Mouse (Mus musculus) spleen, adult 18-20 months (tissue): ENCODE measurements around the gene Cpsf4.
"Not testable (repeated sequence)": the region's sequence is repeated elsewhere in the genome, so short reads cannot be mapped to it uniquely, and the experiment has no call there.

Experiments used
- DNase-seq, 2 experiments: peaks; one replicate each; pipeline ENCODE4 v3.0.0; 2022; ENCODE audit warnings: mixed read lengths in 2 of 2

The Cpsf4 gene

DNA sequence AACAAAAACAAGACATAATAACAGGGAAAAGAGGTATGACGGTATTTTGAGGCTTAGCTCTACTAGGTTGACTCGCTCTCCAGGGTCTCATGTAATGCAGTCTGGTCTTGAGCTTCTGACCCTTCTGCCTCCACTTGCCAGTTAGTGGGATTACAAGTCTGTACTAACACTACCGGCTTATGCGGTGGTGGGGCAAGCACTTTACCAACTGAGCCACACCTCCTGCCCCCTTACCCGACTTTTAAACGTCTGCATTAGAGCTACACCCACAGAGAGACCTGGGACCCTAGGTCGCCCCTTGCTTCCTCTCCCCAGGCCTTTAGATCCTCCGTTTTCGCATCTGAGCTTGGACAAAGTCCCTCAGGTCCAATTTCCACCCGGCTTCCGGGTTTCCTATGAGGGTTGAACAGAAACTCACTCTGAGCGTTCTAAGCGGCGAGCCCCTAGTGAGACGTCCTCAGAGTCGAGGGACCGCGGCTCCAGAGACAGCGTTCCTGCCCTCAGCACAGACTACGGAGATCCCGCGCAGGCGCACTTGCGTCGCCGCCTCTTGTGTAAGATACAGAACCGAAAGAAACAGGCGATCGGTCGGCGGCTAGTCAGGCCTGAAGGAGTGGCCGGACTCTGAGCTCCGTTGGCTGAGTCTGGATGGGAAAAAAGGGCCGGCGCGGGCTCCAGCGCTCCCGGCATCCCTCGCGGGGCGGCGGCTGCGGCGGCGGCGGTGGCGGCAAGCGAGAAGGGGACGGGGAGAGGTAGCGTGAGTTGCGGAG, at the start of gene Cpsf4, which contains the start of gene Ptcd1:
Cpsf4 (plus strand) TSS at position 678 of the 770 bp plus-strand sequence.
Ptcd1 (minus strand) TSS at position 573 of the 770 bp plus-strand sequence.
- peak; percentile 95 to 98 for DNase-seq

DNA sequence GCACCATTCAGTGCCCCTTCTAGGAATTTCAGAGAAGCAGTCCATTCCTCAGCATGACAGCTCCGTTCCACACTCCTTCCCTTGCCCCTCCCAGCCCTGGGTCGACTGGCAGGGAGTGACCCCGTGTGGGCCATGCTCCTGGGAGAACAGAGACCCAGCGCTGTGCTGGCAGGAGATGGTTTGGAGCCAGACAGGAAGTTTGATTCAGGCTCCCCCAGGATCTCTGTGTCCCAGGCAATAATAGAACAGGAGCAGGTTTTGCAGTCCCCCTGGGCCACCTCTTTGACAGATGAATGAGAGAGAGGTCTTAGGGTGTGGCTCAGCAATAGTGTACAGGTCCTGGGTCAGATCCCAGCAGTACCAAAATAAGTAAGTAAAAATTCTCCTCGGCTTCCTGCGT, 49.0 kb upstream of the Cpsf4 start:
- no peak for DNase-seq

DNA sequence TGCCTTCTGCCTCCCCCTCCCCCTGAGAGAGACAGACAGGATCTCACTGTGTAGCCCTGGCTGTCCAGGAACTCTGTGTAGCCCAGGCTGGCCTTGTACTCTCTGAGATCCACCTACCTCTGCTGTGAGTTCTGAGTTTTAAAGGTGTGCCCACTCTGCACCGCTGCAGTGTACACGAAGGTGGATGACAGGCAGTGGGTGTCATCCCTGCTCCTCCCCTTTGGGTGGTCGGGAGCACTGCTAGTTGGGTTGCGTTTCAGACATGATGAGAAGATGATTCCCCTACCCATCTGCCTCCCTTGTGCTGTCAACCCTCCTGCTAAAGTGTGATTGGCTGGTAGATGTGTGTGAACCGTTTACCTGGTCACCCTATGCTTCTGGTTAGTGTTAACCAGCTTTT, 48.6 kb upstream of the Cpsf4 start:
- no peak for DNase-seq

DNA sequence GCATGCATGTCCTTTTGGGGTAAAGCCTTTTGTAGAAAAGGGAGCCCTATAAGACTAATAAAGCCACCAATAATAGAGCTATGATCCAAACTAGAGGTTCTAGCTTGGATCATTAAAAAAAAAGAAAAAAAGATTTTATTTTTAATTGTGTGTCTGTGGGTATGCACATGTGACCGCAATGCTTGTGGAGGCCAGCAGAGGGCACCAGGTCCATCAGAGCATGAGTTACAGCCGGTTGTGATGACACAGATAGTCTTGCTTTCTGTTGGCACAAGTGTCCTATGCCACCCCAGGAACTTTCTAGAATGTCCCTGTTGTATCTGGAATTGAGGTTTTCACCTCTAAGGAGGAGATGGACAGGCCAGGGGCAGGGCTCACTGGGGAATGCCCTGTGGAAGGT, 47.6 kb upstream of the Cpsf4 start:
- no peak for DNase-seq

- no peak for DNase-seq
Measured at GRCm38 (mm10) chr5:145120921-145121320, 46.1 kb upstream of the Cpsf4 start.

GRCm38 (mm10) chr5:145123396-145123795, 43.6 kb upstream of the Cpsf4 start:
- DNase-seq: no peak

- DNase-seq: no peak
Measured at GRCm38 (mm10) chr5:145126580-145126979, 40.4 kb upstream of the Cpsf4 start.

DNA sequence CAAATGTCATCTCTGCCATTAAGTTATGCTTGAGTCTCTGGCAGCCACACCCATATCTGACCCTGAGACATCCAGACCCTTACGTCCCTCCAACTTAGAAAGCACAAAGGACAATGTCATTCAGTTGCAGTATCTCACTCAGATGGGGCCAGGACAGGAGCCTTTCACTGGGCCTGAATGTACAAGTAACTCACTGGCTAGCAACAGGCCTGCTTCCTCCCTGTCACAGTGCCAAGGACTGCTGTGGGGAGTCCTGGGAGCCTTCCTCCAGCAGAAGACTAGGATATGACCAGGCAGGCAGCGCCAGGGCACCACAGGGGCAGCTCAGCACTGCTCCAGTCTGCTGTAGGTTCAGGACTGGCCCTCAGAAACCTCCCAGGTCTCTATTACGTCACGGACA, 37.9 kb upstream of the Cpsf4 start:
- no peak for DNase-seq

DNA sequence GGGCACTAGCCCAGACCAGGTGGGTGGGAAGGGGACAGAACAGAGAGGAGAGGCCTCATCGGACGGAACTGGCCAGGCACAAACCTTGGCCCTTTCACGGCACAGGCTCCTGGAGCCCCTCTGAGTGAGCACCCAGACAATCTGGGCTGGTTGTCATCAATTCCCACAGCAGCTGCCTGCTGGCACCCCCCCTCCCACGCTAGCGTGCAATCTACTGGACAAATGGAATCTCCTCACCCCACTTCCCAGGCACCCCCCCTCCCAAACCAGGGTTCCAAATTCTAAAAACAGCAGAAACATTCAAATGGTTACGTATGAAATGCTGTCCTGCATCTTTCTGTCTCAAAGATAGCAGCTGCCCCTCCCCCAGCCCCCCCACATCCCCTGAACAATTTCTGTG, 37.2 kb upstream of the Cpsf4 start:
- DNase-seq: not testable (repeated sequence)

DNA sequence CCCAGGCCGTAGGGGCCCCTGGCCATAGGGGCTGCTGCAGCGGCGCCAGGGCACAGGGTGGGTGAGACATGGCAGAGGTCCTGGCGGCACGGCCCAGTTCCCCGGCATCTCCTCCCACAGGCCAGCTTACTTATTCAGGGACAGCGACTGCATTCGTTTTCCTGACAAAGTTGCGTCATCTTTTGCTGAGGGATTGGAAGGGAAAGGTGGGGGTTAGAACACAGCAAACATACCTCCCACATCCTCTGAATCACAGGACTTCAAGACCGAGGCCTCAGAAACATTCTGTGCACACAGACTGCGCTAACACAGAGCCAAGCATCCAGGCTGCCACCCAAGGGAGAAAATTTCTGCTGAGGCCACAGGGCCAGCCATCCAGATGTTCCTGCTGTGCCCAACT, 36.8 kb upstream of the Cpsf4 start:
- DNase-seq: no peak

- DNase-seq: no peak
Measured at GRCm38 (mm10) chr5:145130995-145131394, 36.0 kb upstream of the Cpsf4 start.

DNA sequence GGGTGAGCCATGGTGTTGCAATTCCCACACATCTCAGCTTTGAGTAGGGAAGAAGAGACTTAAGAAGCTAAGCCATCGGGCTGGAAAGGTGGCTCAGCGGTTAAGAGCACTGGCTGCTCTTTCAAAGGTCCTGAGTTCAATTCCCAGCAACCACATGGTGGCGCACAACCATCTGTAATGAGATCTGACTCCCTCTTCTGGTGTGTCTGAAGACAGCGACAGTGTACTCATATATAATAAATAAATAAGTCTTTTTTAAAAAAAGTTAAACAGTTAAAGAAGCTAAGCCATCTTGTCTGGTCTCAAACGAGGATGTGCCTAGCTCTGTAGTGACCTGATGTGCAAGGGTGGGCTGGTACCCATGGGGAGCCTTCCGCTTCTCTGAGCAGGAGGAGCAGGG, 33.7 kb upstream of the Cpsf4 start:
- not testable (repeated sequence) for DNase-seq

GRCm38 (mm10) chr5:145138836-145139235, 28.2 kb upstream of the Cpsf4 start:
- DNase-seq: no peak

DNA sequence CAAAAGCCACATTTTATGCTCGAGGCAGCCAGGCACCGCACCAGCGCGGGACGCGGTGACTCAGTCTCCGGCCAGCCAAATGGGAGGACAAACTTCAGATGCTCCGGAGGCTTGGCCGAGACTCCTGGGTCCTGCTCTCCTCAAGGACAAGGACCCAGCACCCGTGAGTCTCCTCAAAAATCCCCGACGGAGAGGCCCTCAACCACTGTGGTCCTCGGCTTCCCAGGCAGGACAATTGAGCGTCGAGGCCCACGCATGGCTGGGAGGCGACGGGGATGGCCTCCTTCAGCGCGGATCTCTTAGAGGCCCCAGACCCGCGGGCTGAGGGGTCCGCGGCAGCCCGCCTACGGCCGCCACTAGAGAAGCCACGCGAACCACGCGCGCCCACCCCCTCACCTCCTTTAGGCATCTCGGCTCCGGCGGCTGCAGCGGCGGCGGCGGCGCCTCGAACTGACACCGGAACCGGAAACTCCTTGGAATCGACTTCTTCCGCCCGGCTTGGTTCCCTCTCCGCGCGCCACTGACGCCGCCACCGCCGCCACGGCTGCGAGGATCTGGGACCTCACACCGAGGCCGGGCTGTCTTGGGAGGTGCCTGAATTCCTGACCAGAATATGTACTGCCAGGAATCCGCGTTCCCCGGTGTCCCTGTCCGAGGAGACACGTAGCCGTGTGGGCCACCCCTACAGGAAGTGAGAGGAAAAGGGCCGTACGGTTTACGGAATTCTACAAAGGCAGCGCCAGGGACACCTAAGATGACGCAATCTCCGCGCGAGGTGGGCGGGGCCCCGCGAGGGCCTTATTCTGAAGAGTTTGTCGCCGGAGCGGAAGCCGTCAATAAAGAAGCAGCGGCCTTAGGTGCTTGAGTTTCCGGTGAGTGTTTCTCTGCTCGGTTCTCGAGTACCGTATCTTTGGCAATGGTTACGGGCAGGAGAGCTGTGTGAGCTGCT, 27.2 kb upstream of the Cpsf4 start, which contains the start of the genes Pdap1 and Bud31:
Pdap1 (minus strand) TSS at position 668 of the 949 bp plus-strand sequence.
Bud31 (plus strand) TSS at position 792 of the 949 bp plus-strand sequence.
- DNase-seq: peak; percentile 87 to 92

DNA sequence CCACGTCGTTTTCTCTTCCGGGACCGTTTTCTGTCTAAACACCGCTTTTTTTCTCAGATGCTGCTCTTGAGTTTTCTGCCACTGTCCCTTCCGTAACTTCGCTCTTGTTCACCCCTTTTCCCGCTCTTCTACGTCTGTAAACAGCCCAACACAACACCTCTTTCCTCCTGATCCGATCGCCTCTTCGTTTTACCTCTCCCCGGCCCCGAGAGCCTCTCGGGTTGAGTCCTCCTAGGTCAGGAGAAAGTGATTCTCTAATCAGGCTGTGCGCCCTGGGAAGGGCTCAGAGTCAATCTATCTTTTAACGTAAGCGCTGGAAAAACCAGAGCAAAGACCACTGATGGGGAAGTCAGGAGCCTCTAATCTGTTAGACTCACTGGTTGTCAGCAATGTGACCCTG, 26.4 kb upstream of the Cpsf4 start:
- DNase-seq: no peak

GRCm38 (mm10) chr5:145147748-145148147, 19.3 kb upstream of the Cpsf4 start:
- no peak for DNase-seq

- DNase-seq: no peak
Measured at GRCm38 (mm10) chr5:145149294-145149693, 17.7 kb upstream of the Cpsf4 start.

DNA sequence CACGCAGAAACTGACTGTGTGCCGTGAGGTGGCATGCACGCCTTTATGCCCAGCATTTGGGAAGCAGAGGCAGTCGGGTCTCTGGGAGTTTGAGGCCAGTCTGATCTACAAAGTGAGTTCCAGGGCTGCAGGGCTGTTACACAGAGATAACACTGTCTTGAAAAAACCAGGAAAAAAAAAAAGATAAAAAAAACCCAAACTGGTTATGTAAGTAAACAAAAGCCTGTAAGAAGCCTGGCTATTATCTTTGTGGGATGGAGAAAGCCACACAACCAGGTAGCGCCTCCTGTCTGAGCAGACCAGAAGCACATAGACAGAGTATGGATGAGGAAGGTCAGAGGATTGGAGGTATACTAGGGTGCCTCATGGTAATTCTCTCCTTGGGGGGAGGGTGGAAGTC, 14.3 kb upstream of the Cpsf4 start:
- no peak for DNase-seq

- no peak for DNase-seq
Measured at GRCm38 (mm10) chr5:145161361-145161760, 5.7 kb upstream of the Cpsf4 start.

GRCm38 (mm10) chr5:145164710-145165109, 2.3 kb upstream of the Cpsf4 start:
- DNase-seq: no peak

GRCm38 (mm10) chr5:145165184-145165583, 1.8 kb upstream of the Cpsf4 start:
- no peak for DNase-seq

DNA sequence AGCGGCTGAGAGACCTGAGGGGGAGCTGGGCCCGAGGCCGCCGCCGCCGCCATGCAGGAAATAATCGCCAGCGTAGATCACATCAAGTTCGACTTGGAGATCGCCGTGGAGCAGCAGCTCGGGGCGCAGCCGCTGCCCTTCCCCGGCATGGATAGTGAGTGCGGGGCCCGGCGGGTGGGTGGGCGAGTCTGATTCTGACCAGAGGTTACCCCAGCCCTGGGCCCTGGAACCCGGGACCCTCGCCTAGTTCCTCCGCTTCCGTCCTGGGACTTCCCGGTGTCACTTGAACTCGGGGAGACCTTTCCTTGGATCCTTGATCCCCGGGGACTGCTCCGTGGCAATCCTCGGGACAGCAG, 271 bp downstream of the Cpsf4 start:
- no peak for DNase-seq

GRCm38 (mm10) chr5:145178461-145178980, 11.5 kb downstream of the Cpsf4 start:
- no peak for DNase-seq
